Mouse (Mus musculus): ENCODE data around the gene Gm42669.

The Gm42669 gene

GRCm38 (mm10) chr5:107521386-107521785 is 14.0 kb downstream of the Gm42669 start:
- DNase-seq (ENCODE audit: low spot score): no peak

- DNase-seq (ENCODE audit: low spot score): no peak
Observed at GRCm38 (mm10) chr5:107521897-107522296, 14.5 kb downstream of the Gm42669 start.

DNA sequence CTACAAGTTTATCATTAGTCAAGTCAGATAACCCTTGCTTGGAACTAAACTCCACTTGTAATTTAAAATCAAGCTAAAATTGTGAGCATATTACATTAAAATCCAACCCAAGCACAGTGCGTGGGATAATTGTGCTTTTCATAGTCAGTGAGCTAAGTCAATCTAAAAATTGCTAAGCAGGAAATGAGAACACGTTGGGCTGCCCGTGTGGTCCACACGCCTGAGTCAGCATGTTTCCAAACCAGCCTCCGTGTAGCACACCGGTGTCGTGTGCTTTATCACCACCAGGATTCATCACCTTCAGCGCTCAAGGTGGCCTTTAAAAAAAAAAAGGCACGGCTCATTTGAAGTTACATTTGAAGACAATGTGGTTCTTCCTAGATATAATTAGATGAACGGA is 16.9 kb downstream of the Gm42669 start:
- no peak for DNase-seq (ENCODE audit: low spot score)

GRCm38 (mm10) chr5:107528856-107529255 is 21.4 kb downstream of the Gm42669 start:
- DNase-seq (ENCODE audit: low spot score): no peak

DNA sequence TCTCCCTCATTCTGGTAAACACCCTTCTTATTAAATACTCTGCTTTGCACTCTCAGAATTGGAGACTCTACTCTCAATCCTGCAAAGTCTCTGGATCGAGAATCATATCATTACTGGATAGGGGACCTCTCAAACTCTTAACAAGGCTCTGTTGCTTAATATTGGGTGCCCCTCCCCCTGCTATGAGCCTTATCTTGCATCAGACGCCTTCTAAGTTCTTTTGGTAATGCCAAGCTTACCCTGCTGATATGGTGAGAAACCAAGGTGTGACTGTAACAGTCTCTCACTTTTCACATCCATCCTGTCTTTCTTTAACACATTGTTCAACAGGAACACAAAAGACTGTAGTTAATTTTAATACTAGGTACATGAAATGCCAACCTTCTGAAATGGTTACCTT is 26.2 kb downstream of the Gm42669 start:
- no peak for DNase-seq (ENCODE audit: low spot score)

DNA sequence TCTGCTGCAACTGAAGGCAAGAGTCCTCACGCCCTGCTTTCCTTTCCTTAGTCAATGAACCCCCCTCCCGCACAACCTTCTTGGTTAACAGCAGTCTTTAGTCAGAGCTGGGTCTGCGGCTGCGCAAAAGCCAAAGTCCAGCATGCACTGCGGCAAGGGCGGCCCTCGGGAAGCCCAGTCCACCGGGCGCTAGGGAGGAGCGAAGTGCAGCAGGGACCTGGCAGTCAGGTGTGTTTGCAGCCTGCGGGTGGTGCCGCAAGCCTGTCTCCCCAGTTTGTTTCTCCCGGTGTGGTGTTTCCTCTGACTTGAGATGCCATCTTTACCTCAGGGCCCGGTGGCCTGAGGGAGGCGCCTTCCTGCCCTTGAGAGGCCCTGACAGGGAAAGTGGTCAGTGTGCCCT is 27.2 kb downstream of the Gm42669 start, which contains the start of gene 1700028K03Rik:
Gene 1700028K03Rik (plus strand): TSS at position 129 of the 400 bp plus-strand sequence.
- no peak for DNase-seq (ENCODE audit: low spot score)

GRCm38 (mm10) chr5:107541696-107542095 is 34.3 kb downstream of the Gm42669 start:
- peak; percentile 68 for DNase-seq (ENCODE audit: low spot score)

DNA sequence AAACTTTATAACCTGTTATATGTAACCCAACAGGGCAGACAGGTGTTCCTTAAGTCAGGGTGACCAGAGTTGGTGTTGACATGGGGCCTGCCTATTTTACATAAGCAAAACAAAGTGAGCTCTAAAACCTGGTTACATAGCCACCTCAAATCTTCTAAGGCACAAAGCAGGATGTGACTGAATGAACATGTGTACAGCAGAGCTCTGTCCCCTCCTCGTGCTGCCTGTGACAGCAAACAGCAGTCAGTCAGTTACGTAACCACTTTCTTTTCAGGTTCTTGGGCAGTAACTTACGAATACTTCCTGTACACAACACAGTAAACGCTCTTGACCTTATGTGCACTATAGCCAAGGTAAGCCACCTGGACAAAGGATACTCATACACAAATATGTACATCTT is 38.5 kb downstream of the Gm42669 start:
- no peak for DNase-seq (ENCODE audit: low spot score)

DNA sequence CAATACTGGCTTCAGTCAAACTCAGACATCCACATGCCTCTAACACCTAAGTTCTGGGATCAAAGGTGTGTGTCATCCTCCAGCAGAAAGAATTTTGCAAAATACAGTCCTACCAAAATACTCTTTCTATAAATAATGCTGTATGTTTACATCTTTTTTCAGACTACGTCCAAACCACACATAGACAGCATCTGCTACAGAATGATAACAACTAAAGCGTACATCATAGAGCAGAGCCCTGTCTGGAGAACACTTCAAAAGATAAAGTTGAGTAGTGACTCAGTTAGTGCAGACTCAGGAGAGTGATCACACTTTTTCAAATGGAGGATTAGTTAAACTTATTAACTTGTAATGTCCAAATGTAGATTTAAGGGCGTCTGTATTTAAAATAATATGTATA is 40.5 kb downstream of the Gm42669 start:
- no peak for DNase-seq (ENCODE audit: low spot score)

DNA sequence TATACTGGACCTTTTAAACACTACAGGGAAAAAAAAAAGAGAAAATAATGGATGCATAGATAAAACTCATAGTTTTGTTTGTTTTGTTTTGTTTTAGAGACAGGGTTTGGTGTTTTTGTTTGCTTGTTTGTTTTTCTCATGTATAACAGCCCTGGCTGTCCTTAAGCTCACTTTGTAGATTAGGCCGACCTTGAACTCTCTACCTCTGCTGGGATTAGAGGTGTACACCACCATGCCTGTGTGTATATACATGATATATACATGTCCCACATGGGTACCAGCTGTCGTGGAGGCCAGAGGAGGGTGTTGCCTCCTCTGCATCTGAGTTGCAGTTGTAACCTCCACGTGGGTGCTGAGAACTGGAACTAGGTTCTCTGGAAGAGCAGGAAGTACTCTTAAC is 41.0 kb downstream of the Gm42669 start:
- no peak for DNase-seq (ENCODE audit: low spot score)

- DNase-seq (ENCODE audit: low spot score): no peak
Observed at GRCm38 (mm10) chr5:107554336-107554735, 46.9 kb downstream of the Gm42669 start.

DNA sequence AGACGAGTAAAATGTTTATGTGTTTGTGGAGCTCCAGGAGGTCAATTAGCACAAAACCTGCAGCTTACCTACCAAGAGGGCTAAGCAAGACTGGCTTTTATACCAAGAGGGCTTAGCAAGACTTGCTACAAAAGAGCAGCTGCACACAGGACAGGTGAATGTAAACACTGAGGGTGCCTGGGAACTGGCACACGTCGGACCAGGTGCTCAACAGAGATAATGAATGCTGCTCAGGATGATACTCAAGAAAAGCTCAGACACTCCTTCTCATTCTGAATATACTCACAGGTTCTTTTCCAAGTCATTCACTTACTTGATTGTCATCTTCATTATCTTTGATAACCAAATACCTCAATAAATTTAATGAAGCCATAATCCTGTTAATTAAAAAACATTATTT is 49.5 kb downstream of the Gm42669 start:
- no peak for DNase-seq (ENCODE audit: low spot score)

DNA sequence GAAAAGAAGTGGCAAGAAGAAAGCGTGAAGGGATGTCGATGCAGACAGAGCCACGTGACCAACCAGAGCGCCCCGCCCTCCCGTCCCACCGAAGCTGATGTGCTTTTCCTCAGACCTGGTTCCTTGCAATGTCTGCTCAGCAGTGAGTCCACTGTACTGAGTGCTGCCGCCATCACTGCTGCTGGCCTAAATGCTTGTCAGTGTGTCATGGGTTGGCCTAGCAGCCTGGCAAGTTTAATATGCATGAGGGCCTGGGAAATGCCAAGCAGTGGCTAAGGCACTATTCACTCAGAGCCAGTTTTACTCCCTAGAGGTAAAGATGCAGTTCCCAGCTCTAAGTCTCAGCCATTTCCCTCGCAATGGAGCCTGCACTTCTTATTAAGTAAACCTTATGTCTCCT is 61.7 kb downstream of the Gm42669 start:
- DNase-seq (ENCODE audit: low spot score): no peak

DNA sequence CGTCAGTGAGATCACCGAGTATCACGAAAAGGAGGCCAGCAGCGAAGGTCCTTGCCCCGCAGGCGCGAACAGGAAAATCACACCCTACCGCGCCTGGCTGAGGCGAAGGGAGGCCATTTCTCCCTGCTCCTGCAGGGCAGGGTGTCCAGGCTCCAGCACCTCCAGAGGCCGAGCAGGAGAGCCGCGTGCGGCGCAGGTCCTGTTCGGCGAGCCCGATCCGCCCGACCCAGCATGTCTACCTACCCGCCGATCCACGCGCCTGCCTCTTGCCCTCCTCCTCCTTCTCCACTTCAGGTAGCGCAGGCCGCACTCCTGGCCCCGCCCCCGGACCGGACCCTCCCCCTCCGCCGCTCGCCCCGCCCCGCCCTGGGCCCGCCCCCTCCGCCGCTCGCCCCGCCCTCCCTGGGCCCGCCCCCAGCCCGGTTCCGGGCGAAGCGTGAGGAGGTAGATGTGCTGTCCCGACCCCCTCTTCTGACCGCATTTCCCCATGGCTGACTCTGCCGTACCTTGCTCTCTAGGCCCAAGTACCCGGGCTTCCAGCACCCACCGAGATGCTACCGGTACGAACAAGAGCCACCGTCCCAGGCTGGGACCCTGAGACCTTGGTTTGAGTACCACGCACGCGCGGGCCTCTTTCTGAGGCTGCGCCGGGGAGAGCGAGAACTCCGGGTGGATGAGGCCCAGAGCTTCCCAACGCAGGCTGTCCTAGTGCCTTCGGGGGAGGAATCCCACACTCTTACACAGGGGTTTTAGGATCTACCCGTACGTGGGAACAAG is 90.1 kb downstream of the Gm42669 start, which contains the start of the genes Rpap2 and Glmn:
Gene Rpap2 (plus strand): TSS at position 73 of the 777 bp plus-strand sequence.
Gene Glmn (minus strand): TSS at position 588 of the 777 bp plus-strand sequence.
- DNase-seq (ENCODE audit: low spot score): peak; percentile 89

- DNase-seq (ENCODE audit: low spot score): no peak
Observed at GRCm38 (mm10) chr5:107598380-107598779, 91.0 kb downstream of the Gm42669 start.

GRCm38 (mm10) chr5:107611224-107611623 is 103.8 kb downstream of the Gm42669 start:
- DNase-seq (ENCODE audit: low spot score): peak; percentile 91

DNA sequence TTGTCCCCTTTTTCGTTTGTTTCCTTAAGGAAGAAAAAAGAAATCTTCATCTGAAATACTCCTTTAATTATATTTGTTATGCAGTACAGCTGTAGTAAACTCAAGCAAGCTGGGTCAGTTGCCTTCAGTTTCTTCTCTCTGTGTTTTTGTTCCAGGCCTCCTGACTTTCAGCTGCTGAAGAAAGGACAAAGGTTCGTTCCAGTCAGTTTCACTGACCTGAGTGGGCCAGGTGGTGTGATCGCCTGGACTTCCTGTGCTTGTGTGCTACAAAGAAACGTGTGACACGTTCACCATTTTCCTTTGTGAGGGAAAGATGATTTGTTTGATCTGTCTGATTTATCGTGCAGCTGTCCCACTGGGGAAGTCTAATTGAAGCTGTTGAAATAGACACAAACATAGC is 110.6 kb downstream of the Gm42669 start:
- DNase-seq (ENCODE audit: low spot score): no peak

DNA sequence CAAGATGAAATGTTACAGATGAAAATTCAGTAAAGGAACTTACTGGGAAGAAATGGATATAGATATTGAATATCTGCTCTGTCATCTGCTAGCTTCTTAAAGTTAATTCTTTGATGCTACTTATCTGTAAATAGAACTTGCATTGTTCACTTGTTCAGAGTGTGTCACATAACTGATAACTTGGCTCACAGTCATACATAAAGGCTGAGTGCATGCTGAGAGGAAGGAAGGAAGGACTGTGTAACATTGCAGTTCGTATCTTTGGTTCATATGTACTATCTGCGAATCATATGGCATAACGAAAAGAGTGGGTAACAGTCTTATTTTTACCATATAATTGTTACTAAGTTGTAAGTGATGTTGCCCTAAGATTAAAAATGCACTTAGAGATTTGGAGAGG is 113.9 kb downstream of the Gm42669 start:
- no peak for DNase-seq (ENCODE audit: low spot score)
